Mouse (Mus musculus): ENCODE measurements at regions not wholly inside any gene's neighbourhood (a gene's known extent, or its start where the extent isn't known, plus 50 kb on each side); places are given as distances from the start of the nearest gene placed in this dataset.
"Not testable (repeated sequence)": the region's sequence is repeated elsewhere in the genome, so short reads cannot be mapped to it uniquely, and the experiment has no call there.

DNA sequence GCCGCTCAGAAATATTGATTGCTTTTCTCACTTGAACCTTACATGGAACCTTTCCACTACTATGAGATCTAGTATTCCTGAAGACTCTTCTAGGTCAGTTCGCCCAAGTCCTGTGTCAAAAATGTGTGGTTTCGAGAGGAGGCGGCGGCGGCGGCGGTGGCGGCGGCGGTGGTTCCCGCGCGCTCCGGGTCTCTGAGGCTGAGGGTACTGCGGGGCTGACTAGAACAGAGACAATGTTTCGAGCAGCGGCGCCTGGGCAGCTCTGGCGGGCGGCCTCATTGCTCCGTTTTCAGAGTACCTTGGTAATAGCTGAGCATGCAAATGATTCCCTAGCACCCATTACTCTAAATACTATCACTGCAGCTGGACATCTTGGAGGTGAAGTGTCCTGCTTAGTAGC lies 957.0 kb upstream of the Gm597 start:
- not testable (repeated sequence) for DNase-seq

DNA sequence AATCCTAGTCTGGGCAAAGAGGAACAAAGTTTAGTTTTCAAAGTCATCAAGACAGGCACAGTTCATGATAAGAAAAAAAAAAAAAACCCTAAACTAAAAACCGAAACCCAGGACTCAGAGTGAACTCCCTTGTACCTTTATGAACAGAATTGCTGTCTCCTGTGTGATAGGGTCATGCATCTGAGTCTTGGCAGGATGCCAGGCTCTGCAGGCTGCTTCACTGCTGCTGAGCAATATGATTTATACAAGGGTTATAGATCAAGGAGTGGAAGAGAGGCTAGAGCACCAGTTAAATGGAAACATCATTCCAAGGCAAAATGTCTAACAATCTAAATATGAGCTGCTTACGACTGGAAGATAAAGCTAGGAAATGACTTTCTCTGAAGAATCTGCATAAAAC lies 951.9 kb upstream of the Gm597 start:
- DNase-seq, result peak; percentile 53
